Mouse (Mus musculus) intestine, embryonic 15.5 days (tissue): ENCODE measurements around the gene Zkscan6. TPM values are rescaled to one million over a fixed set of nuclear protein-coding genes. Genes with fewer than 3 reads are reported as not detected.

ENCODE experiments used
- ATAC-seq: fragments of 200-750 bp; cut with Nextera tagmentation; 2 replicates; pipeline ENCODE4 v1.8.0; 2017; ENCODE audit warnings: moderate TSS enrichment, moderate library complexity
- H3K27ac ChIP-seq: fragments of 300-500 bp; sonication (generic); 2 replicates; pipeline ENCODE4 v1.5.1; 2015; ENCODE audit warnings: mild to moderate bottlenecking, inconsistent platforms
- H3K27me3 ChIP-seq: fragments of 300-500 bp; sonication (generic); replicated peaks from 2 replicates; pipeline ENCODE4 v1.6.1; 2015; ENCODE audit warnings: inconsistent platforms
- H3K36me3 ChIP-seq: fragments of 300-500 bp; sonication (generic); 2 replicates; pipeline ENCODE4 v1.6.1; 2015; ENCODE audit warnings: inconsistent platforms
- H3K4me1 ChIP-seq: fragments of 300-500 bp; sonication (generic); replicated peaks from 2 replicates; pipeline ENCODE4 v1.6.1; 2015; ENCODE audit warnings: inconsistent platforms
- H3K4me2 ChIP-seq: fragments of 300-500 bp; sonication (generic); replicated peaks from 2 replicates; pipeline ENCODE4 v1.6.1; 2015; ENCODE audit warnings: mild to moderate bottlenecking, inconsistent platforms
- H3K4me3 ChIP-seq: fragments of 300-500 bp; sonication (generic); replicated peaks from 2 replicates; pipeline ENCODE4 v1.5.1; 2015; ENCODE audit warnings: inconsistent platforms
- H3K9ac ChIP-seq: fragments of 300-500 bp; sonication (generic); 2 replicates; pipeline ENCODE4 v1.6.1; 2015; ENCODE audit warnings: inconsistent platforms
- H3K9me3 ChIP-seq: fragments of 300-500 bp; sonication (generic); 2 replicates; pipeline ENCODE4 v1.6.1; 2016; ENCODE audit warnings: inconsistent platforms
- WGBS: fragments of 180-500 bp; shearing (Covaris S2); methylation state at CpG from one replicate; pipeline ENCODE4 v1.1.7; 2015; 5-methylcytosine and 5-hydroxymethylcytosine counted together
- polyA plus RNA-seq: library from polyadenylated mRNA; unstranded; fragments of >200 nt; fragmentation: Nextera tagmentation; extraction: Ambion mirVana; gene quantifications from 2 replicates; pipeline ENCODE4 v1.2.1, GENCODE M21; 2015

The Zkscan6 gene
- polyA plus RNA-seq, 1 experiment from 2014 or later, result 15.1 TPM

- no peak for ATAC-seq
- Histone ChIP-seq H3K4me3 (no peak overlapping the region), H3K9me3 (no peaks in the 10 kb centered on the region), H3K4me2 (no peak overlapping the region), H3K4me1 (peaks cover 24% of the 10 kb centered on the region), H3K27me3 (no peaks in the 10 kb centered on the region), H3K9ac (no peak overlapping the region), H3K36me3 (no peaks in the 10 kb centered on the region), H3K27ac (no peak overlapping the region)
- 65% methylated on average over 3 of the region's 3 CpGs for WGBS
These were observed 25.4 kb upstream of the Zkscan6 start for GRCm38 (mm10) chr11:65781596-65781995.

GRCm38 (mm10) chr11:65786160-65786559, 20.8 kb upstream of the Zkscan6 start:
- Histone ChIP-seq H3K4me1 (peaks cover 6% of the 10 kb centered on the region), H3K9ac (no peak overlapping the region), H3K9me3 (no peaks in the 10 kb centered on the region), H3K27me3 (no peaks in the 10 kb centered on the region), H3K4me3 (no peak overlapping the region), H3K36me3 (no peaks in the 10 kb centered on the region), H3K27ac (no peak overlapping the region), H3K4me2 (peak overlapping the region; percentile 64)
- WGBS, result 78% methylated on average over 2 of the region's 2 CpGs
- ATAC-seq, result no peak

- Histone ChIP-seq H3K4me3 (peak overlapping the region; percentile 99), H3K27ac (peak overlapping the region; percentile 87), H3K9ac (peak overlapping the region; percentile 98), H3K27me3 (no peaks in the 10 kb centered on the region), H3K36me3 (no peaks in the 10 kb centered on the region), H3K9me3 (no peaks in the 10 kb centered on the region), H3K4me2 (peak overlapping the region; percentile 64), H3K4me1 (peaks cover 6% of the 10 kb centered on the region)
- peak; percentile 91 for ATAC-seq
- WGBS, result under 1% methylated on average over 64 of the region's 71 CpGs
These were observed 19.4 kb upstream of the Zkscan6 start for GRCm38 (mm10) chr11:65787421-65788151.

GRCm38 (mm10) chr11:65788154-65788553, 18.8 kb upstream of the Zkscan6 start, which contains the start of gene Map2k4:
Gene Map2k4, minus strand, starts transcription at chr11:65788297.
- under 1% methylated on average over 23 of the region's 36 CpGs for WGBS
- no peaks in the 10 kb centered on the region for H3K36me3 ChIP-seq
- H3K4me3 ChIP-seq, result peak within 1 kb of the TSS; percentile 99
- peak within 1 kb of the TSS; percentile 87 for H3K27ac ChIP-seq
- peak within 1 kb of the TSS; percentile 64 for H3K4me2 ChIP-seq
- peaks cover 6% of the 10 kb centered on the region for H3K4me1 ChIP-seq
- peak within 1 kb of the TSS; percentile 98 for H3K9ac ChIP-seq
- no peaks in the 10 kb centered on the region for H3K9me3 ChIP-seq
- ATAC-seq, result peak; percentile 99
- H3K27me3 ChIP-seq, result no peaks in the 10 kb centered on the region

- no peak overlapping the region for H3K27ac ChIP-seq
- H3K4me2 ChIP-seq, result no peak overlapping the region
- no peaks in the 10 kb centered on the region for H3K27me3 ChIP-seq
- H3K9ac ChIP-seq, result no peak overlapping the region
- no peaks in the 10 kb centered on the region for H3K36me3 ChIP-seq
- H3K4me1 ChIP-seq, result no peaks in the 10 kb centered on the region
- ATAC-seq, result no peak
- H3K4me3 ChIP-seq, result no peak overlapping the region
- no peaks in the 10 kb centered on the region for H3K9me3 ChIP-seq
- WGBS, result 58% methylated on average over 10 of the region's 10 CpGs
These were observed 12.4 kb upstream of the Zkscan6 start for GRCm38 (mm10) chr11:65794428-65795219.

- 69% methylated on average over 1 of the region's 1 CpGs for whole genome bisulfite sequencing
- no peaks in the 10 kb centered on the region for H3K27me3 ChIP-seq
- H3K4me1 ChIP-seq, result no peaks in the 10 kb centered on the region
- H3K36me3 ChIP-seq, result no peaks in the 10 kb centered on the region
- H3K9me3 ChIP-seq, result no peaks in the 10 kb centered on the region
- H3K4me2 ChIP-seq, result no peak overlapping the region
- ATAC-seq, result no peak
- H3K9ac ChIP-seq, result no peak overlapping the region
- H3K4me3 ChIP-seq, result no peak overlapping the region
- no peak overlapping the region for H3K27ac ChIP-seq
These were observed 11.1 kb upstream of the Zkscan6 start for GRCm38 (mm10) chr11:65795896-65796295.

GRCm38 (mm10) chr11:65801899-65802298, 5.1 kb upstream of the Zkscan6 start:
- 58% methylated on average over 3 of the region's 3 CpGs for WGBS
- Histone ChIP-seq H3K4me2 (no peak overlapping the region), H3K27ac (no peak overlapping the region), H3K9ac (no peak overlapping the region), H3K4me3 (no peak overlapping the region), H3K4me1 (no peaks in the 10 kb centered on the region), H3K9me3 (no peaks in the 10 kb centered on the region), H3K36me3 (no peaks in the 10 kb centered on the region), H3K27me3 (no peaks in the 10 kb centered on the region)
- ATAC-seq, result no peak

- peak overlapping the region; percentile 85 for H3K4me3 ChIP-seq
- peak overlapping the region; percentile 81 for H3K9ac ChIP-seq
- H3K4me1 ChIP-seq, result 0 out of 2 replicates have a peak, but pooled peaks cover 2% of the 10 kb centered on the region
- peak overlapping the region; percentile 90 for H3K4me2 ChIP-seq
- no peaks in the 10 kb centered on the region for H3K27me3 ChIP-seq
- 1% methylated on average over 20 of the region's 20 CpGs for WGBS
- no peaks in the 10 kb centered on the region for H3K9me3 ChIP-seq
- ATAC-seq, result peak; percentile 64
- no peaks in the 10 kb centered on the region for H3K36me3 ChIP-seq
- peak overlapping the region; percentile 74; the same call in 1 of the 2 replicates for H3K27ac ChIP-seq
These were observed 562 bp upstream of the Zkscan6 start for GRCm38 (mm10) chr11:65806321-65806904.

GRCm38 (mm10) chr11:65807601-65808000, 626 bp downstream of the Zkscan6 start:
- peak overlapping the region; percentile 52 for H3K4me2 ChIP-seq
- ATAC-seq, result peak; percentile 11
- H3K36me3 ChIP-seq, result no peaks in the 10 kb centered on the region
- H3K4me1 ChIP-seq, result 0 out of 2 replicates have a peak, but pooled peaks cover 2% of the 10 kb centered on the region
- H3K4me3 ChIP-seq, result peak overlapping the region; percentile 85
- WGBS, result 40% methylated on average over 7 of the region's 7 CpGs
- no peaks in the 10 kb centered on the region for H3K9me3 ChIP-seq
- H3K27ac ChIP-seq, result peak overlapping the region; percentile 93
- H3K27me3 ChIP-seq, result no peaks in the 10 kb centered on the region
- peak overlapping the region; percentile 81 for H3K9ac ChIP-seq

- 38% methylated on average over 5 of the region's 5 CpGs for WGBS
- ATAC-seq, result no peak
- Histone ChIP-seq H3K36me3 (peaks cover 9% of the 10 kb centered on the region), H3K9me3 (no peaks in the 10 kb centered on the region), H3K9ac (no peak overlapping the region), H3K4me1 (0 out of 2 replicates have a peak, but pooled peaks cover 2% of the 10 kb centered on the region), H3K4me2 (no peak overlapping the region), H3K27ac (no peak overlapping the region), H3K4me3 (no peak overlapping the region), H3K27me3 (no peaks in the 10 kb centered on the region)
These were observed 5.1 kb downstream of the Zkscan6 start for GRCm38 (mm10) chr11:65812088-65812487.

- Histone ChIP-seq H3K4me3 (no peak overlapping the region), H3K27me3 (no peaks in the 10 kb centered on the region)
- ATAC-seq, result no peak
These were observed 7.4 kb downstream of the Zkscan6 start for GRCm38 (mm10) chr11:65814381-65814780.

GRCm38 (mm10) chr11:65816237-65816636, 9.3 kb downstream of the Zkscan6 start:
- H3K27me3 ChIP-seq, result no peaks in the 10 kb centered on the region
- ATAC-seq, result no peak
- 66% methylated on average over 6 of the region's 6 CpGs for WGBS
- peaks cover 9% of the 10 kb centered on the region for H3K36me3 ChIP-seq
- no peak overlapping the region for H3K4me3 ChIP-seq
- no peak overlapping the region for H3K27ac ChIP-seq
- H3K9me3 ChIP-seq, result no peaks in the 10 kb centered on the region
- H3K4me1 ChIP-seq, result no peaks in the 10 kb centered on the region
- no peak overlapping the region for H3K9ac ChIP-seq
- H3K4me2 ChIP-seq, result no peak overlapping the region

More at GRCm38 (mm10) chr11:65814381-65814780, 7.4 kb downstream of the Zkscan6 start:
- H3K36me3 ChIP-seq, result peaks cover 9% of the 10 kb centered on the region
- no peak overlapping the region for H3K4me2 ChIP-seq
- H3K4me1 ChIP-seq, result no peaks in the 10 kb centered on the region
- no peak overlapping the region for H3K27ac ChIP-seq
- no peak overlapping the region for H3K9ac ChIP-seq
- WGBS, result 92% methylated on average over 9 of the region's 9 CpGs
- H3K9me3 ChIP-seq, result no peaks in the 10 kb centered on the region
